ENCODE assay signal across 8 mouse cellular contexts in genomic region chr7:27273739-27274351, GRCm38 (mm10). TPM values are rescaled to one million over a fixed set of nuclear protein-coding genes. Genes with fewer than 3 reads are reported as not detected.
DNase-seq lines count a peak whose midpoint lies in the region; ATAC-seq and TF ChIP-seq lines count a peak whose summit lies in the region.

No protein-coding gene starts in this region.

- no peak overlapping the region for H3K27ac ChIP-seq in hindbrain, postnatal 0 days
- no peak overlapping the region for H3K27ac ChIP-seq in hindbrain, embryonic 12.5 days
- H3K27ac ChIP-seq in limb, embryonic 11.5 days (replicated peaks; ENCODE audit: low read depth, low read length) = no peak overlapping the region
- no peak overlapping the region for H3K27ac ChIP-seq in neural tube, embryonic 12.5 days

- H3K36me3 ChIP-seq in hindbrain, postnatal 0 days (ENCODE audit: insufficient read depth, low read length) = peaks cover 71% of the 10 kb centered on the region
- H3K36me3 ChIP-seq in hindbrain, embryonic 12.5 days = peaks cover 86% of the 10 kb centered on the region
- H3K36me3 ChIP-seq in limb, embryonic 11.5 days (ENCODE audit: control insufficient read depth, insufficient read depth, low read length) = peaks cover 14% of the 10 kb centered on the region; the same call in 1 of the 2 replicates
- H3K36me3 ChIP-seq in neural tube, embryonic 12.5 days = peaks cover 86% of the 10 kb centered on the region

- in situ Hi-C loops in Patski (cut with MboI; ENCODE audit: low pct_unique_long_range_greater_than_20kb) = no loop called here

- no peak overlapping the region for H3K4me3 ChIP-seq in hindbrain, postnatal 0 days (ENCODE audit: low read length)
- no peak overlapping the region for H3K4me3 ChIP-seq in hindbrain, embryonic 12.5 days
- H3K4me3 ChIP-seq in limb, embryonic 11.5 days (ENCODE audit: low read depth, low read length) = no peak overlapping the region
- H3K4me3 ChIP-seq in neural tube, embryonic 12.5 days = 0 out of 2 replicates have a peak overlapping the region, but pooled peaks have one; percentile 5

- peak; percentile 49 for DNase-seq in hindbrain, postnatal 0 days (ENCODE audit: low spot score)
- DNase-seq in Patski (ENCODE audit: low read depth, low spot score) = no peak
- peak; percentile 62 for DNase-seq in embryo, embryonic 11 days
- DNase-seq in limb, embryonic 11.5 days (ENCODE audit: low spot score) = peak; percentile 73
- DNase-seq in left cerebral cortex, postnatal 14 days (ENCODE audit: low spot score in 2 of 2) = no peak

- no peak overlapping the region for H3K4me2 ChIP-seq in hindbrain, postnatal 0 days (ENCODE audit: low read depth, low read length)
- no peak overlapping the region for H3K4me2 ChIP-seq in hindbrain, embryonic 12.5 days (replicated peaks)
- H3K4me2 ChIP-seq in limb, embryonic 11.5 days (ENCODE audit: low read depth, severe bottlenecking) = no peak overlapping the region
- H3K4me2 ChIP-seq in neural tube, embryonic 12.5 days (replicated peaks) = no peak overlapping the region

- intact Hi-C loops in left cerebral cortex, postnatal 14 days (cut with DNase I) = no loop called here

- TF ChIP-seq CTCF in hindbrain, postnatal 0 days (IDR thresholded peaks at IDR 0.05; ENCODE audit: low read depth) = peak; percentile 62
- TF ChIP-seq CTCF in Patski (IDR thresholded peaks at IDR 0.05) = peak; percentile 70

- no peaks in the 10 kb centered on the region for H3K27me3 ChIP-seq in hindbrain, postnatal 0 days (ENCODE audit: insufficient read depth, low read length)
- H3K27me3 ChIP-seq in hindbrain, embryonic 12.5 days = no peaks in the 10 kb centered on the region
- H3K27me3 ChIP-seq in Patski = no peaks in the 10 kb centered on the region
- no peaks in the 10 kb centered on the region for H3K27me3 ChIP-seq in limb, embryonic 11.5 days (ENCODE audit: control insufficient read depth, insufficient read depth, low read length)
- no peaks in the 10 kb centered on the region for H3K27me3 ChIP-seq in neural tube, embryonic 12.5 days (replicated peaks)

- no peaks in the 10 kb centered on the region for H3K9me3 ChIP-seq in hindbrain, postnatal 0 days (ENCODE audit: low read length)
- H3K9me3 ChIP-seq in hindbrain, embryonic 12.5 days (replicated peaks) = no peaks in the 10 kb centered on the region
- 0 out of 2 replicates have a peak, but pooled peaks cover 3% of the 10 kb centered on the region for H3K9me3 ChIP-seq in limb, embryonic 11.5 days (ENCODE audit: control insufficient read depth, low read length)
- no peaks in the 10 kb centered on the region for H3K9me3 ChIP-seq in neural tube, embryonic 12.5 days

- 66% methylated on average over 32 of the region's 32 CpGs for WGBS in hindbrain, postnatal 0 days
- 55% methylated on average over 32 of the region's 32 CpGs for WGBS in hindbrain, embryonic 12.5 days
- 45% methylated on average over 32 of the region's 32 CpGs for WGBS in limb, embryonic 11.5 days
- WGBS in neural tube, embryonic 12.5 days = 49% methylated on average over 32 of the region's 32 CpGs

- CTCF ChIA-PET in Patski (lab: Charles Lee) = interaction anchor here (0.8 to 1.8 kb wide), 2 partner anchors 11 to 20 kb away, joined by 3 read pairs; no protein-coding TSS in a partner anchor

- 0 out of 2 replicates have a peak, but pooled peaks have one; percentile 11 for ATAC-seq in hindbrain, postnatal 0 days
- no peak for ATAC-seq in hindbrain, embryonic 12.5 days (ENCODE audit: low FRiP score)
- ATAC-seq in Patski = no peak
- ATAC-seq in limb, embryonic 11.5 days (ENCODE audit: insufficient number of reproducible peaks, low FRiP score, low TSS enrichment, low read depth) = no peak
- ATAC-seq in neural tube, embryonic 12.5 days (ENCODE audit: low FRiP score, low read depth) = no peak
- ATAC-seq in erythroid progenitor cell, adult 5-6 weeks (replicated peaks; ENCODE audit: low FRiP score, poor library complexity, severe bottlenecking) = no peak

- POLR2A ChIA-PET in Patski (lab: Charles Lee) = interaction anchor here (0.6 kb wide), 2 partner anchors 37 to 166 kb away, joined by 3 read pairs; no protein-coding TSS in a partner anchor

- H3K9ac ChIP-seq in hindbrain, postnatal 0 days (replicated peaks; ENCODE audit: low read length) = no peak overlapping the region
- H3K9ac ChIP-seq in hindbrain, embryonic 12.5 days = no peak overlapping the region
- no peak overlapping the region for H3K9ac ChIP-seq in limb, embryonic 11.5 days (ENCODE audit: low read length)
- no peak overlapping the region for H3K9ac ChIP-seq in neural tube, embryonic 12.5 days

- no peaks in the 10 kb centered on the region for H3K4me1 ChIP-seq in hindbrain, postnatal 0 days (ENCODE audit: insufficient read depth, low read length)
- H3K4me1 ChIP-seq in hindbrain, embryonic 12.5 days = no peaks in the 10 kb centered on the region
- no peaks in the 10 kb centered on the region for H3K4me1 ChIP-seq in limb, embryonic 11.5 days (ENCODE audit: control insufficient read depth, insufficient read depth, low read length)
- H3K4me1 ChIP-seq in neural tube, embryonic 12.5 days = no peaks in the 10 kb centered on the region

RNA-seq across cellular contexts. Expression of gene Numbl, which starts 15.6 kb away (rescaled TPM):
- 140 and 161 TPM in 2 replicates for total RNA-seq in hindbrain, postnatal 0 days (2014; rRNA removed)
- 55.9 and 59.5 TPM in 2 replicates for polyA plus RNA-seq in hindbrain, postnatal 0 days (2015; fragmentation: Nextera tagmentation; extraction: Ambion mirVana)
- polyA plus RNA-seq in hindbrain, embryonic 12.5 days (2016; fragmentation: Nextera tagmentation; extraction: Ambion mirVana) = 60.2 and 63.0 TPM in 2 replicates
- polyA plus RNA-seq in Patski (2021) = 9.6 TPM
- 7.3 and 9.0 TPM in 2 replicates for polyA plus RNA-seq in limb, embryonic 11.5 days (2014; fragmentation: Nextera tagmentation; extraction: Ambion mirVana)
- 62.3 and 67.8 TPM in 2 replicates for polyA plus RNA-seq in neural tube, embryonic 12.5 days (2016; fragmentation: Nextera tagmentation; extraction: Ambion mirVana)
- 0.72 TPM in 1 of 2 replicates, not detected in the other for total RNA-seq in erythroid progenitor cell, adult 5-6 weeks (2015; ENCODE audit: low replicate concordance)
- under 0.01 and 2.0 TPM in 2 replicates for total RNA-seq in erythroid progenitor cell, adult 5-6 weeks (2017; ENCODE audit: low replicate concordance)
- total RNA-seq in left cerebral cortex, postnatal 14 days (2021) = 100 to 1,000 TPM; 134 to 139 TPM

RNA-seq across cellular contexts. Expression of gene Coq8b, which starts 41.0 kb away (rescaled TPM):
- 26.5 and 27.6 TPM in 2 replicates for total RNA-seq in hindbrain, postnatal 0 days (2014; rRNA removed)
- 16.7 and 20.4 TPM in 2 replicates for polyA plus RNA-seq in hindbrain, postnatal 0 days (2015; fragmentation: Nextera tagmentation; extraction: Ambion mirVana)
- polyA plus RNA-seq in hindbrain, embryonic 12.5 days (2016; fragmentation: Nextera tagmentation; extraction: Ambion mirVana) = 23.2 and 24.3 TPM in 2 replicates
- polyA plus RNA-seq in Patski (2021) = 39.6 TPM
- polyA plus RNA-seq in limb, embryonic 11.5 days (2014; fragmentation: Nextera tagmentation; extraction: Ambion mirVana) = 14.5 and 15.5 TPM in 2 replicates
- 19.5 and 20.5 TPM in 2 replicates for polyA plus RNA-seq in neural tube, embryonic 12.5 days (2016; fragmentation: Nextera tagmentation; extraction: Ambion mirVana)
- total RNA-seq in erythroid progenitor cell, adult 5-6 weeks (2015; ENCODE audit: low replicate concordance) = 2.9 TPM in 1 of 2 replicates, not detected in the other
- total RNA-seq in erythroid progenitor cell, adult 5-6 weeks (2017; ENCODE audit: low replicate concordance) = 7.7 TPM in 1 of 2 replicates, not detected in the other
- 10 to 100 TPM; 31.2 to 34.8 TPM for total RNA-seq in left cerebral cortex, postnatal 14 days (2021)

RNA-seq across cellular contexts. Expression of gene Itpkc, which starts 45.4 kb away (rescaled TPM):
- 14.3 and 18.8 TPM in 2 replicates for total RNA-seq in hindbrain, postnatal 0 days (2014; rRNA removed)
- polyA plus RNA-seq in hindbrain, postnatal 0 days (2015; fragmentation: Nextera tagmentation; extraction: Ambion mirVana) = 3.3 and 4.0 TPM in 2 replicates
- polyA plus RNA-seq in hindbrain, embryonic 12.5 days (2016; fragmentation: Nextera tagmentation; extraction: Ambion mirVana) = 10.2 and 10.7 TPM in 2 replicates
- 6.5 TPM for polyA plus RNA-seq in Patski (2021)
- 6.5 and 8.0 TPM in 2 replicates for polyA plus RNA-seq in limb, embryonic 11.5 days (2014; fragmentation: Nextera tagmentation; extraction: Ambion mirVana)
- polyA plus RNA-seq in neural tube, embryonic 12.5 days (2016; fragmentation: Nextera tagmentation; extraction: Ambion mirVana) = 8.2 and 10.4 TPM in 2 replicates
- 1.8 and 4.2 TPM in 2 replicates for total RNA-seq in erythroid progenitor cell, adult 5-6 weeks (2015; ENCODE audit: low replicate concordance)
- 0.39 and 5.4 TPM in 2 replicates for total RNA-seq in erythroid progenitor cell, adult 5-6 weeks (2017; ENCODE audit: low replicate concordance)
- 1 to 10 TPM; 7.3 to 8.0 TPM for total RNA-seq in left cerebral cortex, postnatal 14 days (2021)

Comparison
In these comparisons a context has a peak if more than half of its experiments do, and no peak if none do; other contexts are left out.
1. DNase-seq: peak in hindbrain, postnatal 0 days (single experiment), embryo, embryonic 11 days (single experiment) and limb, embryonic 11.5 days (single experiment); none in Patski (single experiment) and left cerebral cortex, postnatal 14 days (0 of 2).